Mouse (Mus musculus): ENCODE results near the gene Cox16.

GRCm38 (mm10) chr12:81533029-81533419 lies 48.1 kb upstream of the Cox16 start:
- TF ChIP-seq CTCF (IDR thresholded peaks at IDR 0.05; ENCODE audit: low read depth), result no peak
- TF ChIP-seq EP300 (IDR thresholded peaks at IDR 0.05; ENCODE audit: low read depth), result no peak
